Mouse (Mus musculus) left cerebral cortex, adult 6 months (tissue): Measurements from ENCODE around the gene Spopl. TPM values are rescaled to one million over a fixed set of nuclear protein-coding genes. Genes with fewer than 3 reads are reported as not detected.

Source experiments
- long read RNA-seq, 2 experiments: library from polyadenylated mRNA; unstranded; transcript quantifications; one replicate each; pipeline ENCODE4 v2.0.0; 2019 to 2020
- polyA plus RNA-seq: library from polyadenylated mRNA; unstranded; fragments of <200 nt; fragmentation: Nextera tagmentation; gene quantifications from 2 replicates; pipeline ENCODE4 v1.2.3, GENCODE M21; 2021

Spopl gene
- polyA plus RNA-seq = 1.4 and 6.3 TPM in 2 replicates
- long read RNA-seq, experiment 1, partial matches to known transcripts = 2 of 6 reads
- long read RNA-seq, experiment 1, other reads (novel, unspliced or antisense) = 4 of 6 reads
- long read RNA-seq, experiment 2, partial matches to known transcripts = 2 of 5 reads
- long read RNA-seq, experiment 2, other reads (novel, unspliced or antisense) = 3 of 5 reads

GRCm38 (mm10) chr2:23571302-23572156, at the start of gene Spopl:
Gene Spopl, minus strand, starts transcription at chr2:23572106.

